Mouse (Mus musculus) cerebellum, adult 8-10 months (tissue): Measurements from ENCODE around the gene Tspyl1.

ENCODE experiments used
- DNase-seq: peaks from one replicate; pipeline ENCODE4 v3.0.0; 2022

Tspyl1 gene

GRCm38 (mm10) chr10:34307070-34307469, 25.1 kb downstream of the Tspyl1 start:
- DNase-seq = no peak

DNA sequence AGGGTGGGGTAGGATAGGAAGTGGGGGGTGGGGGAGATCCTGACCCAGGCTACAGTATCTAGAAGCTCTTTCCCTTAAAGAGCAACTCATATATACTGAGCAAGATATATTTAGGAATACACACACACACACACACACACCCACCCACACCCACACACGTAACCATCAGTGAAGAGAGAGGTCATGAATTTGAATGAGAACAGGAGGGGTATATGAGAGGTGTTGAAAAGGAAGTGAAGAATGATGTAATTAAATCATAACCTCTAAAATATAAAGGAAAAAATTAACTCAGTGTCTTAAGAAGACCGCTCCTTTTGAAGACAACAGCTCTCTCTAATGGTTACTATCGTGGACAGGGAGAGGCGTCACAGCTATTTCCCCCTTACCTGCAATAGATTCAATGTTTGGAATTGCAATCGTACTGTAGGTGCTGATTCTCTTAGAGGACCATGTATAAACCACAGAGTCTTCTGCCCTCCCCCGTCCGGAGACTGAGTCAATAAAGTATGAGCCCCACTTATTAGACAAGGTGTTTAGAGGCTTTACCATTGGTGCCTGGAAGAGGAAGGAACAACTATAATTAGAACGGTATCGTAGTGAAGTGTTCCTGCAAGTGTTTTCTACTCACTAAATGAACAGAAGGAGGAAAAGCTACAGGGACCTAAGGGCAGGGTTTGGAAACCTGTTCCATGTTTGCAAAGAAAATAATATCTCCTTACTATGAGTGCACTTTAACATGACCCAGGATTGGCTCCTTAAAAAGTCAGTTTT, 28.1 kb downstream of the Tspyl1 start:
- DNase-seq = no peak

DNA sequence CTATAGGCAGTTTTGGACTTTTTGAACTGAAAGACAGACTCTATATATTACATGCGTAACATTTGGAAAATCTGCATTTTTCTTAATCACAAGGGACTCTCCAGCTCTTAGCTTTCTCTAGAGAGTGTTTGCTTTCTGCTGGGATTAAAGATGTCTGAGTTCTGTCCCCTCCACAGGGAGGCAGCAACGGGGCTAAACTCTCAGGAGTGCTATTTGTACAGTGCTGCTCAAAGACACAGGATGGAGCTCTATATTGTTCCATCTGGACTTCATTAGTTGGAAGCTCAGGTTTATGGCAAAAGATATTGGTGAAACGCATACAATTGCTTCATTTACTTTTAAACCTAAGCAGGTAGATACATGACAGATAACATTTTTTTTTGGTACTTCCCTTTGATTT, 30.5 kb downstream of the Tspyl1 start:
- DNase-seq = no peak

- peak; percentile 73 for DNase-seq
Observed at GRCm38 (mm10) chr10:34316571-34317216, 34.7 kb downstream of the Tspyl1 start.

GRCm38 (mm10) chr10:34317217-34317606, 35.2 kb downstream of the Tspyl1 start:
- no peak for DNase-seq

- no peak for DNase-seq
Observed at GRCm38 (mm10) chr10:34320809-34321208, 38.8 kb downstream of the Tspyl1 start.

DNA sequence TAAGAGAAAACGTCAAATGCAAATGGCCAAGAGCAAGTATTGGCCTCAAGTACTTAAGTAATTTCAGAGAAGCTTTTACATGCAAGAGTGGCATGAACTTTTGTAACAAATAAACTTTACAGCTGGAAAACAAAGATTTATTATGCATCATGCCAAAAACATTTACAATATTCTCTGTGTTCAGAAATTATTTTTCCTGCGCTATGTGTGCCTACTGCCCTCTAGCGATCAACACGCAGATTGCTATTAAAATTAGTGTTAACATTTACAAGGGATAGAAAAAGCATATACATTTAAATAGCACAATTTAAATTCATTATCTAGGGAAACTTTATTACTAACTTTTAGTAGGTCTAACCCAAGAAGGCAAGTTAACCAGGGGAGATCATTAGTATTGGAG, 44.7 kb downstream of the Tspyl1 start:
- DNase-seq = peak; percentile 16

DNA sequence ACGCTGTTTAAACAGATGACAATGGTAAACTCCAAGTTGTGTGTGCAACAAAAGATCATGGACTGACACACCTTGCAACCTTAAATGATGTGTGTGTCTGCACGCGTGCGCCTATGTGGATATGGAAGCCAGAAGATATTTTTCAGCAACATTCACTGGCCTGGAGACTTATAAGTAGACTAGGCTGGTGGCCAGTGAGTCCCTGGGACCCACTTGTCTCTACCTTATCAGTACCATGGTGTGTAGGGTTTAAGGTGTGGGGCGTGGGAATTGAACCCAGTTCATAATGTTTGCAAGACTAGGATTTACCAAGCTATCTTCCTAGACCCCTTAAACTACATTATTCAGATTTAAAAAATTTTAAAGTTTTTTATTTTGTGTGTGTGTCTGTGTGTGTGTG, 45.2 kb downstream of the Tspyl1 start:
- no peak for DNase-seq

- peak; percentile 36 for DNase-seq
Observed at GRCm38 (mm10) chr10:34328310-34328709, 46.3 kb downstream of the Tspyl1 start.
